ENCODE assay signal across 10 mouse cellular contexts in genomic region chr2:34025715-34026360, GRCm38 (mm10).
A peak's percentile ranks its signal among the peaks of the same experiment; 100 is the strongest.
DNase-seq lines count a peak whose midpoint lies in the region; ATAC-seq and TF ChIP-seq lines count a peak whose summit lies in the region.
"Had no signal": no experiment of that assay in that cellular context is flagged by ENCODE, and none has a peak within 500 bp of the region (broad histone marks: within the 10 kb centered on the region; RNA-seq: fewer than 3 reads in every experiment).

No protein-coding gene starts in this region.

- no peaks in the 10 kb centered on the region for H3K36me3 ChIP-seq in forebrain, embryonic 11.5 days (ENCODE audit: control insufficient read depth, insufficient read depth, low read length)
- no peaks in the 10 kb centered on the region for H3K36me3 ChIP-seq in forebrain, embryonic 15.5 days
- no peaks in the 10 kb centered on the region for H3K36me3 ChIP-seq in midbrain, embryonic 14.5 days (ENCODE audit: control insufficient read depth, insufficient read depth, low read length)
- H3K36me3 ChIP-seq in midbrain, embryonic 13.5 days = no peaks in the 10 kb centered on the region
- H3K36me3 ChIP-seq in lung, postnatal 0 days (ENCODE audit: insufficient read depth, low read length) = no peaks in the 10 kb centered on the region
- H3K36me3 ChIP-seq: G1E; limb, embryonic 15.5 days had no signal

- no peak for TF ChIP-seq EP300 in lung, postnatal 0 days (IDR thresholded peaks at IDR 0.05)

- H3K4me3 ChIP-seq in forebrain, embryonic 11.5 days (ENCODE audit: low read depth, low read length) = no peak overlapping the region
- no peak overlapping the region for H3K4me3 ChIP-seq in forebrain, embryonic 15.5 days
- no peak overlapping the region for H3K4me3 ChIP-seq in midbrain, embryonic 14.5 days (replicated peaks; ENCODE audit: low read depth, low read length)
- no peak overlapping the region for H3K4me3 ChIP-seq in midbrain, embryonic 13.5 days (replicated peaks)
- H3K4me3 ChIP-seq in lung, postnatal 0 days (ENCODE audit: low read depth, low read length) = no peak overlapping the region
- H3K4me3 ChIP-seq: limb, embryonic 15.5 days had no signal

- no peak overlapping the region for H3K27ac ChIP-seq in forebrain, embryonic 11.5 days (ENCODE audit: low read depth, low read length)
- H3K27ac ChIP-seq in forebrain, embryonic 15.5 days (replicated peaks) = no peak overlapping the region
- H3K27ac ChIP-seq in midbrain, embryonic 14.5 days (replicated peaks; ENCODE audit: low read depth, low read length) = no peak overlapping the region
- H3K27ac ChIP-seq in midbrain, embryonic 13.5 days = no peak overlapping the region
- H3K27ac ChIP-seq in lung, postnatal 0 days (ENCODE audit: low read length) = no peak overlapping the region
- H3K27ac ChIP-seq: limb, embryonic 15.5 days had no signal

- H3K9ac ChIP-seq in forebrain, embryonic 11.5 days (ENCODE audit: low read length) = no peak overlapping the region
- no peak overlapping the region for H3K9ac ChIP-seq in forebrain, embryonic 15.5 days (replicated peaks)
- H3K9ac ChIP-seq in midbrain, embryonic 14.5 days (replicated peaks; ENCODE audit: low read length) = no peak overlapping the region
- no peak overlapping the region for H3K9ac ChIP-seq in midbrain, embryonic 13.5 days (replicated peaks)
- H3K9ac ChIP-seq in lung, postnatal 0 days (replicated peaks; ENCODE audit: low read depth) = no peak overlapping the region
- H3K9ac ChIP-seq: limb, embryonic 15.5 days had no signal

- peaks cover 4% of the 10 kb centered on the region; the same call in 1 of the 2 replicates for H3K9me3 ChIP-seq in forebrain, embryonic 11.5 days (ENCODE audit: control insufficient read depth, low read length)
- H3K9me3 ChIP-seq in forebrain, embryonic 15.5 days = no peaks in the 10 kb centered on the region
- H3K9me3 ChIP-seq in midbrain, embryonic 14.5 days (ENCODE audit: control insufficient read depth, low read length) = no peaks in the 10 kb centered on the region
- no peaks in the 10 kb centered on the region for H3K9me3 ChIP-seq in midbrain, embryonic 13.5 days
- H3K9me3 ChIP-seq in lung, postnatal 0 days (ENCODE audit: low read length) = no peaks in the 10 kb centered on the region
- H3K9me3 ChIP-seq: limb, embryonic 15.5 days had no signal

- no peak for ATAC-seq in forebrain, embryonic 11.5 days (replicated peaks; ENCODE audit: low FRiP score)
- ATAC-seq in forebrain, embryonic 15.5 days (replicated peaks) = no peak
- no peak for ATAC-seq in midbrain, embryonic 14.5 days (ENCODE audit: low FRiP score, low TSS enrichment)
- no peak for ATAC-seq in midbrain, embryonic 13.5 days
- ATAC-seq in granulocyte monocyte progenitor cell, adult 5-6 weeks (replicated peaks; ENCODE audit: poor library complexity, severe bottlenecking) = peak; percentile 35
- peak; percentile 14; the same call in 1 of the 2 replicates for ATAC-seq in lung, postnatal 0 days
- no peak for ATAC-seq in megakaryocyte, adult 5-6 weeks (ENCODE audit: poor library complexity, severe bottlenecking)

- H3K4me2 ChIP-seq in forebrain, embryonic 11.5 days (ENCODE audit: low read depth, low read length, severe bottlenecking) = no peak overlapping the region
- no peak overlapping the region for H3K4me2 ChIP-seq in forebrain, embryonic 15.5 days (replicated peaks)
- H3K4me2 ChIP-seq in midbrain, embryonic 14.5 days (ENCODE audit: low read length) = no peak overlapping the region
- no peak overlapping the region for H3K4me2 ChIP-seq in midbrain, embryonic 13.5 days (replicated peaks)
- H3K4me2 ChIP-seq in lung, postnatal 0 days (replicated peaks; ENCODE audit: low read depth, low read length) = no peak overlapping the region
- H3K4me2 ChIP-seq: limb, embryonic 15.5 days had no signal

- no peaks in the 10 kb centered on the region for H3K27me3 ChIP-seq in forebrain, embryonic 11.5 days (ENCODE audit: control insufficient read depth, insufficient read depth, low read length)
- no peaks in the 10 kb centered on the region for H3K27me3 ChIP-seq in forebrain, embryonic 15.5 days
- H3K27me3 ChIP-seq in midbrain, embryonic 14.5 days (ENCODE audit: control insufficient read depth, insufficient read depth, low read length) = no peaks in the 10 kb centered on the region
- no peaks in the 10 kb centered on the region; the same call in 1 of the 2 replicates for H3K27me3 ChIP-seq in midbrain, embryonic 13.5 days
- no peaks in the 10 kb centered on the region for H3K27me3 ChIP-seq in lung, postnatal 0 days (replicated peaks; ENCODE audit: insufficient read depth, low read length)

- peaks cover 10% of the 10 kb centered on the region; the same call in 1 of the 2 replicates for H3K4me1 ChIP-seq in forebrain, embryonic 11.5 days (replicated peaks; ENCODE audit: control insufficient read depth, insufficient read depth, low read length)
- peaks cover 15% of the 10 kb centered on the region for H3K4me1 ChIP-seq in forebrain, embryonic 15.5 days
- peaks cover 15% of the 10 kb centered on the region for H3K4me1 ChIP-seq in midbrain, embryonic 14.5 days (ENCODE audit: control insufficient read depth, insufficient read depth, low read length)
- peaks cover 28% of the 10 kb centered on the region for H3K4me1 ChIP-seq in midbrain, embryonic 13.5 days (replicated peaks)
- 0 out of 2 replicates have a peak, but pooled peaks cover 2% of the 10 kb centered on the region for H3K4me1 ChIP-seq in lung, postnatal 0 days (ENCODE audit: insufficient read depth, low read depth, low read length)

- 67% methylated on average over 10 of the region's 10 CpGs for WGBS in forebrain, embryonic 11.5 days
- WGBS in forebrain, embryonic 15.5 days = 54% methylated on average over 10 of the region's 10 CpGs
- WGBS in midbrain, embryonic 14.5 days = 67% methylated on average over 10 of the region's 10 CpGs
- WGBS in midbrain, embryonic 13.5 days = 67% methylated on average over 10 of the region's 10 CpGs
- WGBS in lung, postnatal 0 days = 32% methylated on average over 10 of the region's 10 CpGs

- peak; percentile 72 for TF ChIP-seq CTCF in lung, postnatal 0 days (IDR thresholded peaks at IDR 0.05)

- peak; percentile 64 for DNase-seq in forebrain, embryonic 11.5 days (ENCODE audit: low spot score)
- DNase-seq in midbrain, embryonic 14.5 days = peak; percentile 42
- DNase-seq in adrenal gland, adult 8-10 months = peak; percentile 21
- peak; percentile 61 for DNase-seq in lung, postnatal 0 days (ENCODE audit: low spot score)

Comparison
In these comparisons a context has a peak if more than half of its experiments do, and no peak if none do; other contexts are left out.
1. ATAC-seq: peak in granulocyte monocyte progenitor cell, adult 5-6 weeks (single experiment) and lung, postnatal 0 days (single experiment); none in forebrain, embryonic 11.5 days (single experiment), forebrain, embryonic 15.5 days (single experiment), midbrain, embryonic 14.5 days (single experiment), midbrain, embryonic 13.5 days (single experiment) and megakaryocyte, adult 5-6 weeks (single experiment).
2. Peak in every context shown above with its lines, with median percentiles within 50 percentile points of each other: DNase-seq.